Mouse (Mus musculus): ENCODE measurements around the gene Srp68.
"Not testable (repeated sequence)": the region's sequence is repeated elsewhere in the genome, so short reads cannot be mapped to it uniquely, and the experiment has no call there.

Gene Srp68

GRCm38 (mm10) chr11:116282912-116283521 lies 9.0 kb upstream of the Srp68 start:
- no peak for DNase-seq (ENCODE audit: low read depth, low spot score)

- DNase-seq (ENCODE audit: low read depth, low spot score) = peak; percentile 85
These were observed 8.1 kb upstream of the Srp68 start for GRCm38 (mm10) chr11:116282089-116282488.

- DNase-seq (ENCODE audit: low read depth, low spot score) = no peak
These were observed 7.7 kb upstream of the Srp68 start for GRCm38 (mm10) chr11:116281671-116282070.

- peak; percentile 36 for DNase-seq (ENCODE audit: low read depth, low spot score)
These were observed 7.0 kb upstream of the Srp68 start, which contains the start of gene Galr2 for GRCm38 (mm10) chr11:116280751-116281663. Galr2 (plus strand) TSS chr11:116280939.

- not testable (repeated sequence) for DNase-seq (ENCODE audit: low read depth, low spot score)
These were observed 3.2 kb upstream of the Srp68 start for GRCm38 (mm10) chr11:116277184-116277583.

- DNase-seq (ENCODE audit: low read depth, low spot score) = no peak
These were observed 460 bp downstream of the Srp68 start for GRCm38 (mm10) chr11:116273469-116274044.

GRCm38 (mm10) chr11:116272589-116273468 lies 1.2 kb downstream of the Srp68 start:
- DNase-seq (ENCODE audit: low read depth, low spot score) = no peak

- no peak for DNase-seq (ENCODE audit: low read depth, low spot score)
These were observed 4.5 kb downstream of the Srp68 start for GRCm38 (mm10) chr11:116269560-116269959.

GRCm38 (mm10) chr11:116268313-116268712 lies 5.7 kb downstream of the Srp68 start:
- DNase-seq (ENCODE audit: low read depth, low spot score) = no peak

GRCm38 (mm10) chr11:116267637-116268036 lies 6.4 kb downstream of the Srp68 start:
- peak; percentile 67 for DNase-seq (ENCODE audit: low read depth, low spot score)

- no peak for DNase-seq (ENCODE audit: low read depth, low spot score)
These were observed 8.2 kb downstream of the Srp68 start for GRCm38 (mm10) chr11:116265850-116266249.

- no peak for DNase-seq (ENCODE audit: low read depth, low spot score)
These were observed 8.7 kb downstream of the Srp68 start for GRCm38 (mm10) chr11:116265352-116265751.

GRCm38 (mm10) chr11:116260259-116260658 lies 13.8 kb downstream of the Srp68 start:
- no peak for DNase-seq (ENCODE audit: low read depth, low spot score)

GRCm38 (mm10) chr11:116259461-116259860 lies 14.6 kb downstream of the Srp68 start:
- no peak for DNase-seq (ENCODE audit: low read depth, low spot score)

GRCm38 (mm10) chr11:116255982-116256675 lies 17.9 kb downstream of the Srp68 start:
- no peak for DNase-seq (ENCODE audit: low read depth, low spot score)

GRCm38 (mm10) chr11:116255090-116255981 lies 18.7 kb downstream of the Srp68 start:
- DNase-seq (ENCODE audit: low read depth, low spot score) = no peak

- no peak for DNase-seq (ENCODE audit: low read depth, low spot score)
These were observed 19.4 kb downstream of the Srp68 start for GRCm38 (mm10) chr11:116254627-116255026.

- no peak for DNase-seq (ENCODE audit: low read depth, low spot score)
These were observed 20.9 kb downstream of the Srp68 start for GRCm38 (mm10) chr11:116253076-116253600.

- no peak for DNase-seq (ENCODE audit: low read depth, low spot score)
These were observed 23.1 kb downstream of the Srp68 start for GRCm38 (mm10) chr11:116250898-116251297.
